Mouse (Mus musculus) brain, embryonic 18.5 days (tissue): ENCODE data around the gene Dpp4.

Source experiments
- DNase-seq: peaks from one replicate; pipeline ENCODE4 v3.0.0-alpha.2; 2012; ENCODE audit warnings: low read depth, low spot score

The Dpp4 gene

GRCm38 (mm10) chr2:62363606-62364005 is 48.4 kb downstream of the Dpp4 start:
- DNase-seq, result no peak

GRCm38 (mm10) chr2:62362211-62362610 is 49.8 kb downstream of the Dpp4 start:
- DNase-seq, result no peak

GRCm38 (mm10) chr2:62361514-62361913 is 50.5 kb downstream of the Dpp4 start:
- no peak for DNase-seq

GRCm38 (mm10) chr2:62360872-62361271 is 51.2 kb downstream of the Dpp4 start:
- no peak for DNase-seq

- no peak for DNase-seq
Measured at GRCm38 (mm10) chr2:62357259-62357658, 54.8 kb downstream of the Dpp4 start.

- DNase-seq, result no peak
Measured at GRCm38 (mm10) chr2:62356606-62357005, 55.4 kb downstream of the Dpp4 start.

GRCm38 (mm10) chr2:62355766-62356165 is 56.3 kb downstream of the Dpp4 start:
- no peak for DNase-seq

- no peak for DNase-seq
Measured at GRCm38 (mm10) chr2:62352035-62352434, 60.0 kb downstream of the Dpp4 start.

GRCm38 (mm10) chr2:62347762-62348161 is 64.3 kb downstream of the Dpp4 start:
- DNase-seq, result no peak

GRCm38 (mm10) chr2:62346771-62347170 is 65.3 kb downstream of the Dpp4 start:
- DNase-seq, result no peak

GRCm38 (mm10) chr2:62344367-62344766 is 67.7 kb downstream of the Dpp4 start:
- no peak for DNase-seq

- no peak for DNase-seq
Measured at GRCm38 (mm10) chr2:62341734-62342128, 70.3 kb downstream of the Dpp4 start.

- DNase-seq, result no peak
Measured at GRCm38 (mm10) chr2:62341061-62341733, 70.8 kb downstream of the Dpp4 start.

GRCm38 (mm10) chr2:62339222-62339944 is 72.6 kb downstream of the Dpp4 start:
- DNase-seq, result no peak

GRCm38 (mm10) chr2:62337086-62337485 is 74.9 kb downstream of the Dpp4 start:
- DNase-seq, result no peak

- peak; percentile 64 for DNase-seq
Measured at GRCm38 (mm10) chr2:62334397-62335243, 77.4 kb downstream of the Dpp4 start.

GRCm38 (mm10) chr2:62332465-62332864 is 79.6 kb downstream of the Dpp4 start:
- no peak for DNase-seq

GRCm38 (mm10) chr2:62331913-62332312 is 80.1 kb downstream of the Dpp4 start:
- DNase-seq, result no peak

GRCm38 (mm10) chr2:62325388-62325787 is 86.6 kb downstream of the Dpp4 start:
- DNase-seq, result no peak

- no peak for DNase-seq
Measured at GRCm38 (mm10) chr2:62323078-62323637, 88.9 kb downstream of the Dpp4 start.

- DNase-seq, result no peak
Measured at GRCm38 (mm10) chr2:62319489-62319888, 92.5 kb downstream of the Dpp4 start.

- no peak for DNase-seq
Measured at GRCm38 (mm10) chr2:62316930-62317329, 95.1 kb downstream of the Dpp4 start.
